Mouse (Mus musculus) kidney, adult 9 months (tissue): ENCODE measurements at regions not wholly inside any gene's neighbourhood (a gene's known extent, or its start where the extent isn't known, plus 50 kb on each side); places are given as distances from the start of the nearest gene placed in this dataset.

Source experiments
- DNase-seq: peaks from one replicate; pipeline ENCODE4 v3.0.0; 2022

GRCm38 (mm10) chr11:92967288-92967687 lies 130.5 kb upstream of the Car10 start:
- peak; percentile 5 for DNase-seq

GRCm38 (mm10) chr11:92999603-93000002 lies 98.2 kb upstream of the Car10 start:
- no peak for DNase-seq

GRCm38 (mm10) chr11:93005991-93006390 lies 91.8 kb upstream of the Car10 start:
- no peak for DNase-seq

GRCm38 (mm10) chr11:93025981-93026380 lies 71.8 kb upstream of the Car10 start:
- DNase-seq = no peak

GRCm38 (mm10) chr11:93035509-93035908 lies 62.3 kb upstream of the Car10 start:
- no peak for DNase-seq

GRCm38 (mm10) chr11:93037846-93038245 lies 60.0 kb upstream of the Car10 start:
- no peak for DNase-seq

- no peak for DNase-seq
Measured at GRCm38 (mm10) chr11:93039325-93039724, 58.5 kb upstream of the Car10 start.

GRCm38 (mm10) chr11:93040816-93041215 lies 57.0 kb upstream of the Car10 start:
- no peak for DNase-seq

GRCm38 (mm10) chr11:93044998-93045397 lies 52.8 kb upstream of the Car10 start:
- DNase-seq = no peak
